Mouse (Mus musculus) lung, adult 2 months (tissue): ENCODE measurements at regions not wholly inside any gene's neighbourhood (a gene's known extent, or its start where the extent isn't known, plus 50 kb on each side); places are given as distances from the start of the nearest gene placed in this dataset.

ENCODE experiments used
- CTCF ChIP-seq: fragments of 200-500 bp; IDR thresholded peaks from 2 replicates; pipeline ENCODE4 v1.5.1; 2011; ENCODE audit warnings: mild to moderate bottlenecking, low read length, control low read depth; ENCODE audit not compliant: insufficient read depth
- POLR2A ChIP-seq: fragments of 200-500 bp; IDR thresholded peaks from 2 replicates; pipeline ENCODE4 v1.6.1; 2011; ENCODE audit warnings: low read depth, mild to moderate bottlenecking, control low read depth, low read length, borderline replicate concordance; ENCODE audit errors: extremely low read depth

DNA sequence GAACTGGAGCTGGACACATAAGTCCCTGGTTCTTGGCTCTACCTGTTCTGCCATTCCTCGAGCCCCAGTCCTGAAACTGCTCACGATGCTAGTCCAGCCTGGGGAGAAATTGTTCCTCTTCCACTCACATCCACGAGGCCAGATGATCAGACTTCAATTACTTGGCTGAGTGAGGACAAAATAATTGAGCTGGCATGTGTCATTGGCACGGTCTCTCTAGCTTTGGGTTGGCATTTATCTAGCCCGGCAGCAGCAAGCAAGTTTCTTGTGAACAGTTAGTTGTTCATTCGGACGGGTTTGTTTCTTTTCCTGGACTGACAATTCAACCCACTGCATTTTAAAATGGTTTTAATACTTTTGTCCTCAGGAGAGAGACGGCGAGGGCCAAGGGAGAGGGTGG, 482.2 kb upstream of the Gm19410 start:
- no peak for TF ChIP-seq CTCF
- no peak for TF ChIP-seq POLR2A
